Mouse (Mus musculus): ENCODE results near the gene Olfr592. TPM values are rescaled to one million over a fixed set of nuclear protein-coding genes. Genes with fewer than 3 reads are reported as not detected.

Gene Olfr592
- polyA plus RNA-seq (2014; fragmentation: Illumina TruSeq; extraction: RNeasy Lipid Tissue Mini Kit (QIAGEN cat#74804); ENCODE audit: low read depth, low replicate concordance), result not detected

GRCm38 (mm10) chr7:103184503-103184902 lies at the start of gene Olfr592:
TSS of gene Olfr592 (plus strand) at chr7:103184803.

GRCm38 (mm10) chr7:103140579-103140978 lies 44.0 kb upstream of the Olfr592 start, which contains the start of gene Olfr588-ps1:
TSS of gene Olfr588-ps1 (plus strand) at chr7:103140879.

GRCm38 (mm10) chr7:103156256-103156655 lies 28.3 kb upstream of the Olfr592 start, which contains the start of gene Olfr589:
TSS of gene Olfr589 (minus strand) at chr7:103156356.

GRCm38 (mm10) chr7:103178240-103178639 lies 6.4 kb upstream of the Olfr592 start, which contains the start of gene Olfr591:
TSS of gene Olfr591 (minus strand) at chr7:103178340.

GRCm38 (mm10) chr7:103211562-103211961 lies 27.0 kb downstream of the Olfr592 start, which contains the start of gene Olfr593:
TSS of gene Olfr593 (plus strand) at chr7:103211862.

GRCm38 (mm10) chr7:103216696-103217095 lies 32.1 kb downstream of the Olfr592 start, which contains the start of gene Olfr594:
TSS of gene Olfr594 (plus strand) at chr7:103216996.

Other genes starting within 250 kb of the Olfr592 start
- gene Olfr573-ps1, start 242.2 kb upstream of the Olfr592 start, polyA plus RNA-seq (2014; fragmentation: Illumina TruSeq; extraction: RNeasy Lipid Tissue Mini Kit (QIAGEN cat#74804); ENCODE audit: low read depth, low replicate concordance), result not detected
- not detected for gene Olfr574, start 236.3 kb upstream of the Olfr592 start, polyA plus RNA-seq (2014; fragmentation: Illumina TruSeq; extraction: RNeasy Lipid Tissue Mini Kit (QIAGEN cat#74804); ENCODE audit: low read depth, low replicate concordance)
- gene Olfr575, start 226.0 kb upstream of the Olfr592 start, polyA plus RNA-seq (2014; fragmentation: Illumina TruSeq; extraction: RNeasy Lipid Tissue Mini Kit (QIAGEN cat#74804); ENCODE audit: low read depth, low replicate concordance), result not detected
- gene Olfr576, start 222.1 kb upstream of the Olfr592 start, polyA plus RNA-seq (2014; fragmentation: Illumina TruSeq; extraction: RNeasy Lipid Tissue Mini Kit (QIAGEN cat#74804); ENCODE audit: low read depth, low replicate concordance), result not detected
- gene Olfr577, start 208.9 kb upstream of the Olfr592 start, polyA plus RNA-seq (2014; fragmentation: Illumina TruSeq; extraction: RNeasy Lipid Tissue Mini Kit (QIAGEN cat#74804); ENCODE audit: low read depth, low replicate concordance), result not detected
- not detected for gene Olfr578, start 195.5 kb upstream of the Olfr592 start, polyA plus RNA-seq (2014; fragmentation: Illumina TruSeq; extraction: RNeasy Lipid Tissue Mini Kit (QIAGEN cat#74804); ENCODE audit: low read depth, low replicate concordance)
- not detected for gene Olfr582, start 146.8 kb upstream of the Olfr592 start, polyA plus RNA-seq (2014; fragmentation: Illumina TruSeq; extraction: RNeasy Lipid Tissue Mini Kit (QIAGEN cat#74804); ENCODE audit: low read depth, low replicate concordance)
- gene Olfr583, start 133.5 kb upstream of the Olfr592 start, polyA plus RNA-seq (2014; fragmentation: Illumina TruSeq; extraction: RNeasy Lipid Tissue Mini Kit (QIAGEN cat#74804); ENCODE audit: low read depth, low replicate concordance), result not detected
- gene Olfr584, start 102.9 kb upstream of the Olfr592 start, polyA plus RNA-seq (2014; fragmentation: Illumina TruSeq; extraction: RNeasy Lipid Tissue Mini Kit (QIAGEN cat#74804); ENCODE audit: low read depth, low replicate concordance), result not detected
- not detected for gene Olfr585, start 87.1 kb upstream of the Olfr592 start, polyA plus RNA-seq (2014; fragmentation: Illumina TruSeq; extraction: RNeasy Lipid Tissue Mini Kit (QIAGEN cat#74804); ENCODE audit: low read depth, low replicate concordance)
- gene Olfr586, start 59.2 kb upstream of the Olfr592 start, polyA plus RNA-seq (2014; fragmentation: Illumina TruSeq; extraction: RNeasy Lipid Tissue Mini Kit (QIAGEN cat#74804); ENCODE audit: low read depth, low replicate concordance), result not detected
- not detected for gene Olfr588-ps1, start 43.9 kb upstream of the Olfr592 start, polyA plus RNA-seq (2014; fragmentation: Illumina TruSeq; extraction: RNeasy Lipid Tissue Mini Kit (QIAGEN cat#74804); ENCODE audit: low read depth, low replicate concordance)
- not detected for gene Olfr589, start 28.4 kb upstream of the Olfr592 start, polyA plus RNA-seq (2014; fragmentation: Illumina TruSeq; extraction: RNeasy Lipid Tissue Mini Kit (QIAGEN cat#74804); ENCODE audit: low read depth, low replicate concordance)
- not detected for gene Olfr591, start 6.5 kb upstream of the Olfr592 start, polyA plus RNA-seq (2014; fragmentation: Illumina TruSeq; extraction: RNeasy Lipid Tissue Mini Kit (QIAGEN cat#74804); ENCODE audit: low read depth, low replicate concordance)
- not detected for gene Olfr593, start 27.1 kb downstream of the Olfr592 start, polyA plus RNA-seq (2014; fragmentation: Illumina TruSeq; extraction: RNeasy Lipid Tissue Mini Kit (QIAGEN cat#74804); ENCODE audit: low read depth, low replicate concordance)
- gene Olfr594, start 32.2 kb downstream of the Olfr592 start, polyA plus RNA-seq (2014; fragmentation: Illumina TruSeq; extraction: RNeasy Lipid Tissue Mini Kit (QIAGEN cat#74804); ENCODE audit: low read depth, low replicate concordance), result not detected
- gene Usp17ld, start 67.7 kb downstream of the Olfr592 start, polyA plus RNA-seq (2014; fragmentation: Illumina TruSeq; extraction: RNeasy Lipid Tissue Mini Kit (QIAGEN cat#74804); ENCODE audit: low read depth, low replicate concordance), result not detected
- not detected for gene Olfr596, start 120.8 kb downstream of the Olfr592 start, polyA plus RNA-seq (2014; fragmentation: Illumina TruSeq; extraction: RNeasy Lipid Tissue Mini Kit (QIAGEN cat#74804); ENCODE audit: low read depth, low replicate concordance)
- gene Olfr597, start 131.5 kb downstream of the Olfr592 start, polyA plus RNA-seq (2014; fragmentation: Illumina TruSeq; extraction: RNeasy Lipid Tissue Mini Kit (QIAGEN cat#74804); ENCODE audit: low read depth, low replicate concordance), result not detected
- gene Olfr598, start 138.8 kb downstream of the Olfr592 start, polyA plus RNA-seq (2014; fragmentation: Illumina TruSeq; extraction: RNeasy Lipid Tissue Mini Kit (QIAGEN cat#74804); ENCODE audit: low read depth, low replicate concordance), result not detected
- gene Olfr599, start 151.1 kb downstream of the Olfr592 start, polyA plus RNA-seq (2014; fragmentation: Illumina TruSeq; extraction: RNeasy Lipid Tissue Mini Kit (QIAGEN cat#74804); ENCODE audit: low read depth, low replicate concordance), result not detected
- gene Olfr600, start 164.9 kb downstream of the Olfr592 start, polyA plus RNA-seq (2014; fragmentation: Illumina TruSeq; extraction: RNeasy Lipid Tissue Mini Kit (QIAGEN cat#74804); ENCODE audit: low read depth, low replicate concordance), result not detected
- gene Olfr601, start 177.9 kb downstream of the Olfr592 start, polyA plus RNA-seq (2014; fragmentation: Illumina TruSeq; extraction: RNeasy Lipid Tissue Mini Kit (QIAGEN cat#74804); ENCODE audit: low read depth, low replicate concordance), result not detected
- gene Olfr603, start 201.4 kb downstream of the Olfr592 start, polyA plus RNA-seq (2014; fragmentation: Illumina TruSeq; extraction: RNeasy Lipid Tissue Mini Kit (QIAGEN cat#74804); ENCODE audit: low read depth, low replicate concordance), result not detected
- not detected for gene Usp17lc, start 230.3 kb downstream of the Olfr592 start, polyA plus RNA-seq (2014; fragmentation: Illumina TruSeq; extraction: RNeasy Lipid Tissue Mini Kit (QIAGEN cat#74804); ENCODE audit: low read depth, low replicate concordance)